Mouse (Mus musculus) R1 (cell line): ENCODE data around the gene Hat1.
A peak's percentile ranks its signal among the peaks of the same experiment; 100 is the strongest.

Experiments
- DNase-seq: peaks from one replicate; pipeline ENCODE4 v3.0.0-alpha.2; 2018; ENCODE audit warnings: low read depth, low spot score

Gene Hat1

GRCm38 (mm10) chr2:71376433-71376906 lies 12.3 kb upstream of the Hat1 start:
- DNase-seq, result peak; percentile 91

DNA sequence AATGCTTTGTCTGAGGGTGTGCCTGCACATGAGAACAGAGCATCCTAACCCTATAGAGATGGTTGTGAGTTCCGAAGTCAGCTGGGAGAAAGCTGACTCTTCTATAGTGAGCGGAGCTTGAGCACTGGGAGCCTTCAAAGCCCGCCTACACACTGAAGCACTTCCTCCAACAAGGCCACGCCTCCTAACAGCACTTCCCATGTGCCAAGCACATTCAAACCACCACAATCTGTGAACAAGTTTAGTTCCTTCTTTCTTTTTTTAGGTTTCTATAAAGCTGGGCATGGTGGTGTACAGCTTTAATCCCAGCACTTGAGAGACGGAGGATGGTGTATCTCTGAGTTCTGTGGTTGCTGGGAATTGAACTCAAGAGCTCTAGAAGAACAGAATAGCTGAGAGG lies 11.3 kb upstream of the Hat1 start:
- DNase-seq, result no peak

DNA sequence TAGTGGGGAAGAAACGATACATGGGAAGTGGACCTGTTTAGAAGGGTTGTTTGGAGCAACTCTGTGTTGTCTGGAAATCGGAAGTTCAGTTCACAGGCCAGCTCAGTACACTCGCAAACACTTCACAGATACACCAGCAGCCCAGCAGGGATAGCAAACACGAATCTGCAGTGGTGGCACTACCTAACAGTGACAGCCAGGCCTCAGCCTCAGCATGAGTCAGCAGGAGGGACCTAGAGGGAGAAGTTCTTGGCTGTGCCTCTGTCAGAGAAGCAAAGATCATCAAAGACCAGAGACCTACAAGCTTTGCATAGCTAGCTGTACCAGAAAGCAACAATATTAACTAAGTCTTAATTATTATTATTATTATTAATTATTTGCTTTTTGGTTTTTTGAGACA lies 6.8 kb upstream of the Hat1 start:
- DNase-seq, result peak; percentile 48

DNA sequence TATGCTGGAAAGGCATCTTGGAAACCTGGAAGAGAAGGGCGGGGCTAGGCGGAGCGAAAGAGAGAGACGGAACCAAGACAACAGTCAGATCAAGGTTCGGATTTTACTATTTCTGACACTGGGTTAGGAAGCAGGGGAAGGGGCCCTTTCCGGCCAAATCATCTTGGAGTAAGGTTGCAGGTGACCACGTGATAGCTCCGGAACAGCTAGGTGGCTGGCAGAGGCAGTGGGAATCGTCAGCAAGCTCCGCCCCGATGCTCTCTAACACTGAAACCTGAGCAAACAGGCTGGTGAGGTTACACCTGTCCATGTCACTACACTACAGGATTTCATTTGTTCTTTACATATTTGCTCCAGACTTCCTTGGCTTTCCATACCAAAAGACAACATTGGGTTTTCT lies 4.9 kb upstream of the Hat1 start:
- peak; percentile 90 for DNase-seq

DNA sequence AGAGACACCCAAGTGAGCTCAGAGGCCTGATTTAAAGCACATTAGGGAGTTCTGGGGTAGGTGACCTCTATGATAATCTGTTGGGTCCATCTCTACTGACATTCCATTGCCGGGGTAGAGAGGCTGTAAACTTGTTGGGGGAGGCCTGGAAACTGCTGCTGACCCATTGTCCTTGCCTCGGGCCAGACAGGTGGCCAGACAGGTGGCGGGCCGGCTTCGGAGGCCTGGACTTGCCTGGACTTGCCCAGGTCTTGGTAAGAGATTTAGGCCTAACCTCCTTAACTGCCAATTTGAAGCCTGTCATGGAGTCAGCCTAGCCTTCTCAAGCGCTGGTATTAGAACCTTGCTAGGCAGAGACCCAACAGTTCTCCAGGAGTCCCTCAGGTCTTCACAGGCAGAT lies 992 bp upstream of the Hat1 start:
- peak; percentile 41 for DNase-seq

DNA sequence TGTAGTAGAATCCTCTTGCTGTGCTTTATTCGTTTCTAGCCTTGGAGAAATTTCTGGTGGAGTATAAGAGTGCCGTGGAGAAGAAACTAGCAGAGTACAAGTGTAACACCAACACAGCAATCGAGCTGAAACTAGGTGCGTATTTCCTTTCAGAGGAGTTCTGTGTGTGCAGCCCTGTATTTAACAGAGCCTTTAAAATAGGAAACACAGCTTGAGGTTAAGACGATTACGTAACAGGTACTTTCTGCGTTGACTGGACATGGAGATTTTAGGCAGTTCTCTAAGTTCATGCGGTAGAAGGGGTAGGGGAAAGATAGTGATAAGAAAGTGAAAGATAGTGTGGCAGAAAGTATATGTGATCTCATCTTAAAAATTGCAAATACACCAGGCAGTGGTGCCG lies 1.1 kb downstream of the Hat1 start:
- peak; percentile 52 for DNase-seq

- DNase-seq, result no peak
These were observed 16.9 kb downstream of the Hat1 start for GRCm38 (mm10) chr2:71405613-71406012.

DNA sequence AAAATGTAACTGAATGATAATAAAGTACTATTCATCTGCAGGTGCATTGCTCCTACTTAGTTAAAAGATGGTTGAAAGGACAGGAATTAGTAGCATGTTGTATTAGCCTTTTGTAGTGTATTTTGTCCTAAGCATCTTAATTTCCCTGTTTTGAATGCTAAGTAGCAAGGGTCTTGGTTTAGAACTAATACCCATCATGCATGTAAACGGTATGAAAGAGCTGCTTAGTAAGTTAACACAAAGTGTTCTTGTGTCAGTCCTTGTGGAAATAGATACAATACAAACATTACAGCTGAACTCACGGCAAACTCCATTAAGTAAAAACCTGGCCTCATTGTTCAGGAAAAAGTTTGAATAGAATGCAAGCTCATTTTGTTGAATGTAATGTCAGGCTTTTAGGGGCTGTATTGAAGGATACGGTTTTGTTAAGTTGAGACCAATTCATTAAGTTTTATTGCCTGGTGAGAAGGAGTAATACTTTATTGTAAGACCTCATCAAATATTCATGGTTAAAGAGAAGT lies 30.1 kb downstream of the Hat1 start:
- no peak for DNase-seq

DNA sequence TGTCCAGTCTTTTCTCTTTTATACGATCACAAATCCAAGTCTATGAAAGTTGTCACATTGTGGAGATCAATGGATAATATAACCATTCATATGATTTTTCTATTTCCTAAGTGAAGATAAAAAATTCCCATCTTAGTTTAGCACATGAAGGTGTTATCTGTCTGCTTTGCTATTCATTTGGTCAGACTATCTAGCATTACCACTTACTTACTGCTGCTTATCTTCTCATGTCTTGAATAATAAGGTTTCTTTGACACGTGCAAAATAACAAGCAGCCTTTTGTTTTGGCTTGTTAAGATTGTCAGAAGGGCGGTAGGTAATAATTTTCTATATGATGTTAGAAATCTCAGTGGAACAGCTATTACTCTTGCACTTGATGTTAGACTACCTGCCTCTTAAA lies 30.6 kb downstream of the Hat1 start:
- DNase-seq, result no peak

DNA sequence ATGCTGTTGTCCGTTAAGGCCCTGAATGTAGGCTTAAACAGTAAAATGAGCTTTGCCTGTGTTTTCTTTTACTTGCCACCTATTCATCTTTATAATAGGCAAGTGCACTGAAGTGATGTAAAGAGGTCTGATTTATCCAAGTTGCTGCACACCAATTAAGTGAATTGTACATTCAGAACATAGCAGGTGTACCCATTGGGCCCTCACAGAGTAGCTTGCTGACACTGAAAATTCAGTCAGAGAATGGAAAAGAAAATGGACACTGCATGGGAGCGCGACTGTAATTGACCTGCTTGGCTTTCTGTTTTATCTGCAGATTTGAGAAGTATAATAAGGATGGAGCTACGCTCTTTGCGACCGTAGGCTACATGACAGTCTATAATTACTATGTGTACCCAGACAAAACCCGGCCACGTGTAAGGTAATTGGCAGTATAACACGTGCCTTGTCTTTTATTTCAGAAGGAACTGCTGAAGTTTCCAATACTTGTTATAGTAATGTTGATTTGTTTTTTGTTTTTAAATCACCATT lies 32.2 kb downstream of the Hat1 start:
- DNase-seq, result no peak

DNA sequence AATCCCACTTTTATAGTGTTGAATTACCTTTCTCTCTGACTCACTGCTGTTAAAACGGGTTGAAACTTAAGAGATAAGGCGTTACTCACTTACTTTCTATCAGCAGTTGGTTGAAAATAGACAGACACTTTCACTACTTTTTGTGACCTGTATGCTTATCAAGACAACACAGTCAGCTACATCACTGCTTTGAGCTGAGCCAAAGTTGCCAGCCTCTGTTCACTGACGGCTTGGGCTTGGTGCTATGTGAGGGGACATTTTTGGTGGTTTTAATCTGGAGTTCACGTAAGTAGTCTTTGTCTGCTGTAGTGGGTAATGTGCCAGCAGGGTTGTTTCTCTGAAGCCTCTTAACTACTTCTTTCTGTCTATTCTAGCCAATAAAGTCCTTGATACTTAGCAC lies 35.8 kb downstream of the Hat1 start:
- DNase-seq, result no peak

- no peak for DNase-seq
These were observed 46.7 kb downstream of the Hat1 start for GRCm38 (mm10) chr2:71435440-71435839.

DNA sequence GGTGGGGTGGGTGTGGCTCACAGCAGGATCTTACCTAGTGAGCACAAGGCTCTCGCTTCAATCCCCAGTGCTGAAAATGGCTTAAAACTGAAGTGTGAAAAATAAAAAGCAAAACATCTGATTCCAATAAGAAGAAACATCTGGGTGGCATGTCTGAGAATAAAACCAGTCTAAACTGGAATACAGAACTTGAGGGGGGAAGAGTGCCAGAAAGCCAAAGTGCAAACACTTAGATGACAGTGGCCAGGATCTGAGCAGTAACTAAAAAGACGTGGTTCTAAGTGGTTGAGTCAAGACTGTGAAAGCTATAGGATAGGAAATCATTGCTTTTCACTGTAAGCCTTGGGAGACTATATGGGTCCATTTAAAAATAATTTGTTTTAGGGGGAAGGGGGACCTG lies 54.6 kb downstream of the Hat1 start:
- peak; percentile 19 for DNase-seq

DNA sequence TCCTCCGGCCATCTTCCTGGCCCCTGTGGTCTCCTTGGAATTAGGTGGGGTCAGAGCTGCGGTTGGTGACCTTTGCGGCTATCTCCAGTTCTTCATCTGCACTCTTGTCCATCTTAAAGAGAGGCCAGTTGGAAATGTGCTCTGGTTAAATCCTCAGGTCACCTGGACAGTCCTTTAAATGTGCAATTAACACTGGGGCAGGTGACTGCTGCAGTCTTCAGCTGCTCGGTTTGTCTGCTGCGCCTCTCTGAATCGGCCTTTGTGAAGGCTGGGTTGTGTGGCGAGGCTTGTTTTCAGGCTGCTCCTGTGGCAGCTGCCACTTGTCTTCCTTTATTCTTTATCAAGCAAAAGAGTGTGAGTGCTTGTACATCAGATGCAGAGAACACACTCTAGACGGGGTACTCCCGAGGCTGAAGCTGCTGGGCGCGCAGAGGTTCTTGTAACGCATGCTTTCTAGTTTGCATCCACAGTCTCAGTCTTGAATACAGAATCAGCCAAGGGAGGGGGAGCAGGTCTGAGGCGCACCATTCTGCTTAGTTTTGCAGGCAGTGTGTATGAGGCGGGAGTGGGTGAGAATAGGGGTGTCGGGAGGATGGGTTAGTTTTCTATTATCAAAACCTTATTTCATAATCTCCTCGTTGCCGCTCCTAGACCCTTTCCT lies 56.9 kb downstream of the Hat1 start:
- no peak for DNase-seq

DNA sequence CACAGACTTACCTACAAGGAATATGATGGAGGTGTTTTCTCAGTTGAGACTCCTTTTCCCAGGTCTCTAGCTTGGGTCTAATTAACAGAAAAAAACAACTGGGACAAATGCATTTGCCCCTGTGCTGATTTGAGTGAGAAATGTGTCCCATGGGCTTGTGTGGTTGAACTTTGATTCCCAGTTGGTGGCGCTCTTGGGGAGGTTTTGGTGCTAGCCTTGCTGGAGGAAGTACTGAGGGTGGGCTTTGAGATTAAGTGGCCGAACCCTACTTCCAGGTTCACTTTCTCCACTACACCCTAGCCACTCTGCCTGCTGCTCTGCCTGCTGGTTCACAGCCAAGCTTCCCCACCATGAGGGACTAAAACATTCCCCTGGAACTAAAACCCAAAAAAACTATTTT lies 60.8 kb downstream of the Hat1 start:
- peak; percentile 60 for DNase-seq

GRCm38 (mm10) chr2:71451761-71452160 lies 63.0 kb downstream of the Hat1 start:
- no peak for DNase-seq

DNA sequence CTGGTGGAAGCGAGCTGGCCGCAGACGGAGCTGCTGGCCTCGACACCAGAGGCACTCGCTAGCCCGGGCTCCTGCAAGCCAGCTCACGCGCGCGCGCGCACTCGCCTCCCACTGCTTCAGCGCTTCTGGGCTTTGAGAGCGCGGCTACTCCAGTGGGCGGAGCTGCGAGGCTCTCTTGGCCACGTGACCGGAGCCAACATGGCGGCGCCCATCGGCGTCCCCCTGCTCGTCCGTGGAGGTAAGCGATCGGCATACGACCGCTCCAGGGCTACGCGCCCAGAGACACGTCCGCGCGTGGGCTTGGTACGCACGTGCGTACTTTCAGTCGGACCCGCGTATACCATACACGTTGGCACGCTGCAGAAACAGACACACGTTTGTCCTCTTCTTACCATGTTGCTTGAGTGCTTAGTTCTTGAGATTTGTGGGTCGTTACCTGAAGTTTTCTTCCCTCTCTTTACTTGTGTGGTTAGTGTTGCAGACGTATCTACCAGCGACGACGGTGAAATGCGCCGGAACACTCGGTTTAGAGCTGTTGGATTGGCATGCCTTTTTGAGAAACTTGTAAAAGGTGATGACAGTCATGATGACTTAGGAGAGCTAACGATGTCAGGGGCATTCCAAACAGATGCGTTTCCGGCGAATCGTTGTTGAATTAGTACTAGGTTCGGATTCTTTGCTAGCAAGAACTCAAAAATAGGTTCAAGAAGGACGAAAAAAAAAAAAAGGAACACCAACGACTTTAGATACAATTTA lies 64.6 kb downstream of the Hat1 start, which contains the start of gene Metap1d:
Metap1d (plus strand) TSS at position 116 of the 756 bp plus-strand sequence.
- peak; percentile 95 for DNase-seq

DNA sequence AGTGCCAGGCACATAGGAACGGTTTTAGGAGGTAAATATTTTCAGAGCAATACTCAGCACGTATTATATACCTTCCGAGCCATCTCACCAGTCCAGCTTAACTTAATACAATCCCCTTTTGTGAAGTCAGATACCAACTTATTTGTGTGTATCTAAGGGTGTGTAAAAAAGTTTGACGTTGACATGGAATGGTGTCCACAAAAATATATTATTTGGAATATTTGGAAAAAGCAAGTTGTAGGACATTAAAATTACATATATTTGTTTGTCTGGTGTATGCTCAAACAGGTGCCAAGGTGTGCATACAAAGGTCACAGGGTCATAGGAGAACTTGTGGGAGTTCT lies 65.1 kb downstream of the Hat1 start:
- no peak for DNase-seq

- no peak for DNase-seq
These were observed 69.9 kb downstream of the Hat1 start for GRCm38 (mm10) chr2:71458624-71459023.

GRCm38 (mm10) chr2:71459659-71460058 lies 70.9 kb downstream of the Hat1 start:
- DNase-seq, result no peak

DNA sequence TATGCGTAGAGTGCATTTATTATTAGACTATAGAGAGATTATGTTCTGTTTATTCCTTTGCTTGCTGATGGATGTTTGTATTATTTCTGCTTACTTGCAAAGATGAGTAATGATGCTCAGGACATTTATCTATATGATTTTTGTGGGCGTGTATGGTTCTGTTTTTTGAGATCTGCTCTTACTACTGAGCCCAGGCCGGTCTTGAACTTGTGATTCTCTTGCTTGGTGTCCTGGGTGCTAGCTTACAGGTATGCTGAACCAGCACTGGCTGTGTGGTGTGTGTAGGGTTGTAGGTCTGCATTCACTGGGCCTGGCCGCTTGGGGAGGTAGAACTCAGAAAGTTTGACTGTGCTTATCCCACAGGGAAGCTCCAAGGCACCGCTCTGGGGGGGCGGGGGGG lies 72.4 kb downstream of the Hat1 start:
- no peak for DNase-seq

GRCm38 (mm10) chr2:71461589-71461988 lies 72.8 kb downstream of the Hat1 start:
- DNase-seq, result no peak

GRCm38 (mm10) chr2:71462066-71462465 lies 73.3 kb downstream of the Hat1 start:
- DNase-seq, result no peak
